Mouse (Mus musculus): ENCODE results near the gene Uba6.
A peak's percentile ranks its signal among the peaks of the same experiment; 100 is the strongest.

DNA sequence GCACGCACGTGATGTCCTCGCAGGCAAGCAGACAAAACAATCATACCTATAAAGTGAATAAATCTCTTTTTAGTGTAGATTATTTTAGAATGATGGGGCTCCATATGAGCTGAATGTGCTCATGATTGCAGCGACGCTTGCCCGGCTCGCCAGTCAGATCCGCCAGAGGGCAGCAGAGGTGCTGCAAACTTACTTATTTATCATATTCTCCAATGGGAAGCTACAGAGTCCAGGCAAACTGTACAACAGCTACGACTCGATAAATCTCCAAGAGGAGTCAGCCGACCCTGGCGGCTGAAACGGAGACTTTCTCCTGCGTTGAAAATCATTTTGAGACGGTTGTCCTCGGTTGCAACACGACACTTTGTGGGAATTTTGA lies 106.1 kb downstream of the Uba6 start:
- no peak for TF ChIP-seq POLR2A (IDR thresholded peaks at IDR 0.05; ENCODE audit: insufficient read depth, low read length)
- TF ChIP-seq CTCF (IDR thresholded peaks at IDR 0.05; ENCODE audit: low read depth, low read length): peak; percentile 83
- TF ChIP-seq EP300 (IDR thresholded peaks at IDR 0.05; ENCODE audit: insufficient read depth, low read depth, low read length): no peak

Measured in ES-Bruce4 (cell line).